Mouse (Mus musculus) thymus, adult 2 months (tissue): Measurements from ENCODE around the gene Slc30a6. TPM values are rescaled to one million over a fixed set of nuclear protein-coding genes. Genes with fewer than 3 reads are reported as not detected.

Source experiments
- DNase-seq: peaks from one replicate; pipeline ENCODE4 v3.0.0; 2021
- H3K27ac ChIP-seq: fragments of 200-500 bp; 2 replicates; pipeline ENCODE4 v1.5.1; 2012; ENCODE audit warnings: low read length, control low read depth; ENCODE audit not compliant: control insufficient read depth, insufficient read depth
- H3K27me3 ChIP-seq: fragments of 200-500 bp; 2 replicates; pipeline ENCODE4 v1.6.1; 2012; ENCODE audit warnings: mild to moderate bottlenecking, low read length, moderate library complexity, mixed read lengths; ENCODE audit not compliant: control insufficient read depth, insufficient read depth
- H3K36me3 ChIP-seq: fragments of 200-500 bp; 2 replicates; pipeline ENCODE4 v1.6.1; 2012; ENCODE audit warnings: mild to moderate bottlenecking, low read length, moderate library complexity; ENCODE audit not compliant: control insufficient read depth, insufficient read depth
- H3K4me1 ChIP-seq: fragments of 200-500 bp; replicated peaks from 2 replicates; pipeline ENCODE4 v1.6.1; 2012; ENCODE audit warnings: low read length; ENCODE audit not compliant: control insufficient read depth, insufficient read depth
- H3K4me3 ChIP-seq: fragments of 200-500 bp; 2 replicates; pipeline ENCODE4 v1.5.1; 2012; ENCODE audit warnings: mild to moderate bottlenecking, low read length, control low read depth, moderate library complexity; ENCODE audit not compliant: control insufficient read depth, insufficient read depth
- CTCF ChIP-seq: fragments of 200-500 bp; IDR thresholded peaks from 2 replicates; pipeline ENCODE4 v1.5.1; 2012; ENCODE audit warnings: mild to moderate bottlenecking, control low read depth, low read length, moderate library complexity, borderline replicate concordance; ENCODE audit not compliant: control insufficient read depth, poor library complexity, insufficient read depth; ENCODE audit errors: extremely low read depth
- POLR2A ChIP-seq: fragments of 200-500 bp; IDR thresholded peaks from 2 replicates; pipeline ENCODE4 v1.6.1; 2012; ENCODE audit warnings: mild to moderate bottlenecking, low read length, control low read depth, moderate library complexity; ENCODE audit not compliant: control insufficient read depth, poor library complexity, insufficient read depth; ENCODE audit errors: extremely low read depth
- WGBS: fragments of 180-500 bp; shearing (Covaris S2); methylation state at CpG from one replicate; pipeline ENCODE4 v1.1.7; 2018; 5-methylcytosine and 5-hydroxymethylcytosine counted together
- polyA plus RNA-seq: library from polyadenylated mRNA; depleted of rRNA; stranded (reverse); fragments of >200 nt; gene quantifications from 2 replicates; pipeline ENCODE4 v1.2.3, GENCODE M21; 2012; rRNA removed

Gene Slc30a6
- 23.7 and 26.4 TPM in 2 replicates for polyA plus RNA-seq

DNA sequence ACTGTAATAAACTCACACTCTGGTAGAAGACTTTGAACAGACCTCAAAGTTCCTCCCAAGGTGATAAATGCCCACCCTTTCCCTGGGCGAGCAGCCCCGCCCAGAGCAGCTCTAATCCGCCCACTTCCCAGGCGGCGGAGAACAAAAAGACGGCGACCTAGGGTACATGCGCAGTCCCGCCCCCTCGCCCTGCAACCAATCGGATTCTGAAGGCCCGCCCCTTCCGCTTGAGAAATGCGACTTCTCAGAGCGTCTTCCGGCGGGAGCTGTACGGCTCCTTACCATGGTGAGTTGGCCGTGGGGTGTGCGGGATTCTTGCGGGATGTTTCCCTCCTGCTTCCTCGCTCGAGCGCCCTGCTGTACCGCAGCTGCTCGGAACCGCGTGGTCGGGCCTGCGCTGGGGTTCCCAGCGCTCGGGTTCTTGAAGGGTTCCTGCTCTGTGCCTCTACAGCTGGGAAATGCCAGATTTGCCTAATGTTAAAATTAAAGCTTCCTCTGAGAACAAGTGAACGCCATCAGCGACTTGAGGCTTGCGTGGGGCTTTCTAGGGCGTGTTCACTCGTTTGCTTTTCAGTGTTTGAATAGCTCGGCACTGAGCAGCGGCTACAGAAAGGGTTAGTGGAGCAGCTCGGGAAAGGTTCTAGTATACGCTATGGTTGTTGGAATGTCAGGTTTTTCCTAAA is at the start of gene Slc30a6:
TSS of gene Slc30a6 (plus strand) at position 226 of the 683 bp plus-strand sequence.
- Histone ChIP-seq H3K36me3 (no peaks in the 10 kb centered on the region), H3K4me1 (peaks cover 5% of the 10 kb centered on the region), H3K27ac (peak within 1 kb of the TSS; percentile 54), H3K27me3 (no peaks in the 10 kb centered on the region), H3K4me3 (peak within 1 kb of the TSS; percentile 89)
- under 1% methylated on average over 41 of the region's 41 CpGs for WGBS
- TF ChIP-seq CTCF (peak; percentile 62; the same call in 1 of the 2 replicates), POLR2A (peak; percentile 85)
- peak; percentile 97 for DNase-seq

GRCm38 (mm10) chr17:74363592-74363991 is 31.8 kb upstream of the Slc30a6 start:
- no peak overlapping the region for H3K27ac ChIP-seq
- no peak for DNase-seq
- H3K27me3 ChIP-seq: no peaks in the 10 kb centered on the region
- peaks cover 14% of the 10 kb centered on the region for H3K36me3 ChIP-seq
- H3K4me1 ChIP-seq: no peaks in the 10 kb centered on the region
- no peak for TF ChIP-seq CTCF
- no peak for TF ChIP-seq POLR2A
- H3K4me3 ChIP-seq: no peak overlapping the region
- WGBS: 85% methylated on average over 1 of the region's 1 CpGs

- H3K36me3 ChIP-seq: peaks cover 72% of the 10 kb centered on the region
- no peak for DNase-seq
- 96% methylated on average over 1 of the region's 1 CpGs for WGBS
Observed at GRCm38 (mm10) chr17:74376916-74377315, 18.5 kb upstream of the Slc30a6 start.

DNA sequence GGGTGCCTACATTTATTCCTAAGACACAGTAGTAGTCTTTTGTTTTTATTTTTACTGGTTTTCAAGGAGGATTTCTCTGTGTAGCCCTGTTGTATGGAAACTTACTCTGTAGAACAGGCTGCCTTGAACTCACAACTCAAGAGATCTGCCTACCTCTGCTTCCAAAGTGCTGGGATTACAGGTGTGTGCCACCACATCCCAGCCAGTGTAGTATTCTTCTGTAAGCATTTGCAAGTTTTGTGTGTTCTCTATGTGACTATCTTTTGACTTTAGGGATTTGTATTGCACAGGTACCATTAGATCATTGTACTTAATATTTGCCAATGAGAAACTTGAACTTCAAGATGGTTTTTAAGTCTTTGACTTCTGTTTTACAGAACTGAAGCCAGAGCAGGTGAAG is 8.8 kb upstream of the Slc30a6 start:
- no peak for DNase-seq
- Histone ChIP-seq H3K4me3 (no peak overlapping the region), H3K36me3 (peaks cover 41% of the 10 kb centered on the region), H3K4me1 (no peaks in the 10 kb centered on the region), H3K27ac (no peak overlapping the region), H3K27me3 (no peaks in the 10 kb centered on the region)
- TF ChIP-seq CTCF: no peak
- TF ChIP-seq POLR2A: no peak

More at GRCm38 (mm10) chr17:74376916-74377315, 18.5 kb upstream of the Slc30a6 start:
- no peak for TF ChIP-seq POLR2A
- Histone ChIP-seq H3K4me3 (no peak overlapping the region), H3K27me3 (no peaks in the 10 kb centered on the region), H3K27ac (no peak overlapping the region), H3K4me1 (no peaks in the 10 kb centered on the region)

- H3K27me3 ChIP-seq: no peaks in the 10 kb centered on the region
- H3K36me3 ChIP-seq: peaks cover 13% of the 10 kb centered on the region
- H3K27ac ChIP-seq: no peak overlapping the region
- DNase-seq: no peak
- TF ChIP-seq CTCF (no peak), POLR2A (no peak)
- H3K4me3 ChIP-seq: no peak overlapping the region
- H3K4me1 ChIP-seq: peaks cover 2% of the 10 kb centered on the region
- WGBS: 94% methylated on average over 3 of the region's 3 CpGs
Observed at GRCm38 (mm10) chr17:74389847-74390246, 5.6 kb upstream of the Slc30a6 start.

GRCm38 (mm10) chr17:74394381-74394780 is 1.0 kb upstream of the Slc30a6 start:
- Histone ChIP-seq H3K36me3 (no peaks in the 10 kb centered on the region), H3K27me3 (no peaks in the 10 kb centered on the region), H3K4me1 (peaks cover 5% of the 10 kb centered on the region), H3K4me3 (no peak overlapping the region), H3K27ac (no peak overlapping the region)
- 93% methylated on average over 2 of the region's 2 CpGs for WGBS
- TF ChIP-seq POLR2A (no peak), CTCF (no peak)
- no peak for DNase-seq
